Mouse (Mus musculus) cerebellum, adult 11-12 months (tissue): Measurements from ENCODE around the gene Rsl1d1.

ENCODE experiments used
- DNase-seq: peaks from one replicate; pipeline ENCODE4 v3.0.0; 2022

Rsl1d1 gene

GRCm38 (mm10) chr16:11154500-11154899, 48.6 kb downstream of the Rsl1d1 start:
- DNase-seq = no peak

GRCm38 (mm10) chr16:11143706-11144483, 59.2 kb downstream of the Rsl1d1 start:
- peak; percentile 98 for DNase-seq
